Mouse (Mus musculus) E14TG2a.4 (cell line): ENCODE measurements around the gene Mmp15.

ENCODE experiments used
- H3K27me3 ChIP-seq: 2 replicates; pipeline ENCODE4 v1.6.1; 2014; ENCODE audit warnings: low read length, control low read depth; ENCODE audit not compliant: insufficient read depth
- H3K36me3 ChIP-seq: 2 replicates; pipeline ENCODE4 v1.6.1; 2014; ENCODE audit warnings: low read length, control low read depth; ENCODE audit not compliant: insufficient read depth
- H3K4me1 ChIP-seq: replicated peaks from 2 replicates; pipeline ENCODE4 v1.6.1; 2014; ENCODE audit warnings: low read depth, low read length, control low read depth
- H3K4me3 ChIP-seq: replicated peaks from 2 replicates; pipeline ENCODE4 v1.5.1; 2014; ENCODE audit warnings: mild to moderate bottlenecking, low read length
- H3K9me3 ChIP-seq: 2 replicates; pipeline ENCODE4 v1.6.1; 2014; ENCODE audit warnings: low read length, control low read depth
- POU5F1 ChIP-seq: IDR thresholded peaks from 2 replicates; pipeline ENCODE4 v1.6.1; 2014; ENCODE audit warnings: low read length, borderline replicate concordance

Gene Mmp15

GRCm38 (mm10) chr8:95422193-95422810 is 70.2 kb downstream of the Mmp15 start:
- TF ChIP-seq POU5F1 = no peak
- no peaks in the 10 kb centered on the region for H3K9me3 ChIP-seq
- H3K4me1 ChIP-seq = peaks cover 10% of the 10 kb centered on the region
- H3K4me3 ChIP-seq = no peak overlapping the region
- H3K36me3 ChIP-seq = peaks cover 67% of the 10 kb centered on the region
- H3K27me3 ChIP-seq = no peaks in the 10 kb centered on the region
